Comparison of ENCODE assay signal across 9 mouse cellular contexts in genomic region chr12:107027842-107028549, GRCm38 (mm10).
DNase-seq lines count a peak whose midpoint lies in the region; ATAC-seq lines count a peak whose summit lies in the region.
"Had no signal": no experiment of that assay in that cellular context is flagged by ENCODE, and none has a peak within 500 bp of the region (broad histone marks: within the 10 kb centered on the region; RNA-seq: fewer than 3 reads in every experiment).

No protein-coding gene starts in this region.

- no peak for ATAC-seq in forebrain, embryonic 16.5 days
- no peak for ATAC-seq in forebrain, embryonic 14.5 days
- no peak for ATAC-seq in megakaryocyte-erythroid progenitor cell, adult 5-6 weeks (replicated peaks; ENCODE audit: low FRiP score, low TSS enrichment, poor library complexity, severe bottlenecking)
- no peak for ATAC-seq in granulocyte monocyte progenitor cell, adult 5-6 weeks (replicated peaks; ENCODE audit: poor library complexity, severe bottlenecking)

- peak overlapping the region; percentile 12; the same call in 1 of the 2 replicates for H3K4me3 ChIP-seq in forebrain, embryonic 10.5 days
- no peak overlapping the region for H3K4me3 ChIP-seq in forebrain, embryonic 16.5 days (replicated peaks; ENCODE audit: low read length)
- H3K4me3 ChIP-seq in forebrain, embryonic 14.5 days (ENCODE audit: low read depth, low read length): no peak overlapping the region
- H3K4me3 ChIP-seq in midbrain, embryonic 10.5 days: no peak overlapping the region

- no peak overlapping the region for H3K9ac ChIP-seq in forebrain, embryonic 16.5 days (replicated peaks; ENCODE audit: low read depth, low read length)
- H3K9ac ChIP-seq in forebrain, embryonic 14.5 days (ENCODE audit: low read length): no peak overlapping the region

- H3K4me1 ChIP-seq in forebrain, embryonic 10.5 days: peaks cover 19% of the 10 kb centered on the region
- no peaks in the 10 kb centered on the region for H3K4me1 ChIP-seq in forebrain, embryonic 16.5 days (replicated peaks; ENCODE audit: control insufficient read depth, insufficient read depth, low read length)
- no peaks in the 10 kb centered on the region for H3K4me1 ChIP-seq in forebrain, embryonic 14.5 days (ENCODE audit: control insufficient read depth, insufficient read depth, low read length)
- H3K4me1 ChIP-seq in midbrain, embryonic 10.5 days: peaks cover 9% of the 10 kb centered on the region; the same call in 1 of the 2 replicates

- H3K4me2 ChIP-seq in forebrain, embryonic 16.5 days (ENCODE audit: low read length): no peak overlapping the region; the same call in 1 of the 2 replicates
- peak overlapping the region; percentile 14; the same call in 1 of the 2 replicates for H3K4me2 ChIP-seq in forebrain, embryonic 14.5 days (ENCODE audit: low read length)

- H3K27ac ChIP-seq in forebrain, embryonic 10.5 days: no peak overlapping the region
- no peak overlapping the region for H3K27ac ChIP-seq in forebrain, embryonic 16.5 days (ENCODE audit: low read length)
- H3K27ac ChIP-seq in forebrain, embryonic 14.5 days (ENCODE audit: low read depth, low read length): no peak overlapping the region
- H3K27ac ChIP-seq in midbrain, embryonic 10.5 days (replicated peaks): 0 out of 2 replicates have a peak overlapping the region, but pooled peaks have one; percentile 9

- peaks cover 22% of the 10 kb centered on the region for H3K27me3 ChIP-seq in forebrain, embryonic 10.5 days (ENCODE audit: poor library complexity, severe bottlenecking)
- H3K27me3 ChIP-seq in forebrain, embryonic 16.5 days (replicated peaks; ENCODE audit: control insufficient read depth, insufficient read depth, low read length): no peaks in the 10 kb centered on the region
- no peaks in the 10 kb centered on the region for H3K27me3 ChIP-seq in forebrain, embryonic 14.5 days (replicated peaks; ENCODE audit: control insufficient read depth, insufficient read depth, low read length)
- H3K27me3 ChIP-seq in midbrain, embryonic 10.5 days (ENCODE audit: low read depth, poor library complexity, severe bottlenecking): peaks cover 15% of the 10 kb centered on the region

- H3K9me3 ChIP-seq in forebrain, embryonic 10.5 days: no peaks in the 10 kb centered on the region
- H3K9me3 ChIP-seq in forebrain, embryonic 16.5 days (ENCODE audit: control insufficient read depth, low read length): no peaks in the 10 kb centered on the region
- no peaks in the 10 kb centered on the region for H3K9me3 ChIP-seq in forebrain, embryonic 14.5 days (replicated peaks; ENCODE audit: control insufficient read depth, low read length)
- no peaks in the 10 kb centered on the region for H3K9me3 ChIP-seq in midbrain, embryonic 10.5 days (replicated peaks)

- H3K36me3 ChIP-seq in forebrain, embryonic 10.5 days (replicated peaks): no peaks in the 10 kb centered on the region
- H3K36me3 ChIP-seq in forebrain, embryonic 16.5 days (ENCODE audit: control insufficient read depth, insufficient read depth): no peaks in the 10 kb centered on the region
- no peaks in the 10 kb centered on the region for H3K36me3 ChIP-seq in forebrain, embryonic 14.5 days (ENCODE audit: control insufficient read depth, insufficient read depth, low read length)
- H3K36me3 ChIP-seq in midbrain, embryonic 10.5 days: no peaks in the 10 kb centered on the region

- DNase-seq in forebrain, embryonic 10.5 days (ENCODE audit: extremely low spot score, low spot score): no peak
- peak; percentile 55 for DNase-seq in R1 (ENCODE audit: low read depth, low spot score)
- DNase-seq in forebrain, embryonic 14.5 days (ENCODE audit: low spot score): peak; percentile 30
- DNase-seq in midbrain, embryonic 10.5 days (ENCODE audit: low spot score): no peak
- no peak for DNase-seq in layer of hippocampus, postnatal 36 days
- DNase-seq: kidney, adult 9 months had no signal

- 55% methylated on average over 23 of the region's 23 CpGs for WGBS in forebrain, embryonic 10.5 days
- 34% methylated on average over 23 of the region's 23 CpGs for WGBS in forebrain, embryonic 16.5 days
- 45% methylated on average over 23 of the region's 23 CpGs for WGBS in forebrain, embryonic 14.5 days
- 51% methylated on average over 23 of the region's 23 CpGs for WGBS in midbrain, embryonic 10.5 days

Comparison
In these comparisons a context has a peak if more than half of its experiments do, and no peak if none do; other contexts are left out.
1. DNase-seq: peak in R1 (single experiment) and forebrain, embryonic 14.5 days (single experiment); none in forebrain, embryonic 10.5 days (single experiment), midbrain, embryonic 10.5 days (single experiment) and layer of hippocampus, postnatal 36 days (0 of 2).